Mouse (Mus musculus): ENCODE measurements around the gene Ptger1.

GRCm38 (mm10) chr8:83721405-83722025 lies 55.0 kb downstream of the Ptger1 start:
- no peak for TF ChIP-seq CTCF (conservative IDR thresholded peaks at IDR 0.05; ENCODE audit: low read length)
- no peak for TF ChIP-seq NANOG (IDR thresholded peaks at IDR 0.05; ENCODE audit: borderline replicate concordance, low read length)
